Mouse (Mus musculus) kidney, adult 2 months (tissue): ENCODE results near the gene Ctr9.
A peak's percentile ranks its signal among the peaks of the same experiment; 100 is the strongest.

Experiments
- CTCF ChIP-seq: fragments of 200-500 bp; conservative IDR thresholded peaks from 2 replicates; pipeline ENCODE4 v1.5.1; 2011; ENCODE audit warnings: low read depth, mild to moderate bottlenecking, control low read depth, low read length, moderate library complexity, mixed read lengths; ENCODE audit not compliant: insufficient read depth, insufficient read length
- POLR2A ChIP-seq: fragments of 200-500 bp; IDR thresholded peaks from one replicate; pipeline ENCODE4 v1.6.1; 2011; ENCODE audit warnings: low read depth, low read length, control low read depth

GRCm38 (mm10) chr7:111082043-111082821 lies 53.5 kb downstream of the Ctr9 start:
- TF ChIP-seq CTCF (no peak), POLR2A (peak; percentile 17)
